Mouse (Mus musculus) liver, embryonic 12.5 days (tissue): ENCODE measurements around the gene Eef1akmt3. TPM values are rescaled to one million over a fixed set of nuclear protein-coding genes. Genes with fewer than 3 reads are reported as not detected.
"Not testable (repeated sequence)": the region's sequence is repeated elsewhere in the genome, so short reads cannot be mapped to it uniquely, and the experiment has no call there.

Experiments used
- ATAC-seq: fragments of 200-750 bp; cut with Nextera tagmentation; 2 replicates; pipeline ENCODE4 v1.8.0; 2017; ENCODE audit warnings: moderate number of reproducible peaks, mild to moderate bottlenecking, moderate library complexity
- H3K27ac ChIP-seq: fragments of 300-500 bp; sonication (generic); 2 replicates; pipeline ENCODE4 v1.5.1; 2016; ENCODE audit warnings: mild to moderate bottlenecking
- H3K27me3 ChIP-seq: fragments of 300-500 bp; sonication (generic); replicated peaks from 2 replicates; pipeline ENCODE4 v1.6.1; 2016; ENCODE audit warnings: mild to moderate bottlenecking, moderate library complexity
- H3K36me3 ChIP-seq: fragments of 300-500 bp; sonication (generic); 2 replicates; pipeline ENCODE4 v1.6.1; 2016; ENCODE audit warnings: mild to moderate bottlenecking, moderate library complexity
- H3K4me1 ChIP-seq: fragments of 300-500 bp; sonication (generic); 2 replicates; pipeline ENCODE4 v1.6.1; 2016
- H3K4me2 ChIP-seq: fragments of 300-500 bp; sonication (generic); 2 replicates; pipeline ENCODE4 v1.6.1; 2016; ENCODE audit warnings: mild to moderate bottlenecking, moderate library complexity
- H3K4me3 ChIP-seq: fragments of 300-500 bp; sonication (generic); 2 replicates; pipeline ENCODE4 v1.5.1; 2016; ENCODE audit warnings: mild to moderate bottlenecking, moderate library complexity
- H3K9ac ChIP-seq: fragments of 300-500 bp; sonication (generic); 2 replicates; pipeline ENCODE4 v1.6.1; 2016; ENCODE audit warnings: mild to moderate bottlenecking, moderate library complexity
- H3K9me3 ChIP-seq: fragments of 300-500 bp; sonication (generic); replicated peaks from 2 replicates; pipeline ENCODE4 v1.6.1; 2016; ENCODE audit warnings: mild to moderate bottlenecking, moderate library complexity
- WGBS: fragments of 180-500 bp; shearing (Covaris S2); methylation state at CpG from one replicate; pipeline ENCODE4 v1.1.7; 2016; ENCODE audit not compliant: insufficient replicate concordance; 5-methylcytosine and 5-hydroxymethylcytosine counted together
- polyA plus RNA-seq: library from polyadenylated mRNA; unstranded; fragments of >200 nt; fragmentation: Nextera tagmentation; extraction: Ambion mirVana; gene quantifications from 2 replicates; pipeline ENCODE4 v1.2.1, GENCODE M21; 2016

Gene Eef1akmt3
- polyA plus RNA-seq, 1 experiment from 2014 or later: 0.13 TPM

GRCm38 (mm10) chr10:127068360-127069038, 27.2 kb upstream of the Eef1akmt3 start:
- peak overlapping the region; percentile 76 for H3K4me3 ChIP-seq
- H3K27ac ChIP-seq: peak overlapping the region; percentile 80
- H3K27me3 ChIP-seq: no peaks in the 10 kb centered on the region
- no peak for ATAC-seq
- H3K4me2 ChIP-seq: peak overlapping the region; percentile 79
- peaks cover 44% of the 10 kb centered on the region for H3K36me3 ChIP-seq
- H3K9me3 ChIP-seq: no peaks in the 10 kb centered on the region
- H3K4me1 ChIP-seq: peaks cover 61% of the 10 kb centered on the region
- 48% methylated on average over 9 of the region's 9 CpGs for WGBS
- H3K9ac ChIP-seq: peak overlapping the region; percentile 78; the same call in 1 of the 2 replicates

GRCm38 (mm10) chr10:127066519-127067018, 25.3 kb upstream of the Eef1akmt3 start:
- peaks cover 44% of the 10 kb centered on the region for H3K36me3 ChIP-seq
- H3K4me1 ChIP-seq: peaks cover 71% of the 10 kb centered on the region
- no peak for ATAC-seq
- no peak overlapping the region for H3K27ac ChIP-seq
- H3K4me3 ChIP-seq: no peak overlapping the region; the same call in 1 of the 2 replicates
- H3K27me3 ChIP-seq: peaks cover 11% of the 10 kb centered on the region
- H3K9me3 ChIP-seq: no peaks in the 10 kb centered on the region
- no peak overlapping the region for H3K9ac ChIP-seq
- WGBS: 85% methylated on average over 14 of the region's 14 CpGs
- H3K4me2 ChIP-seq: no peak overlapping the region

GRCm38 (mm10) chr10:127065981-127066380, 24.7 kb upstream of the Eef1akmt3 start:
- Histone ChIP-seq H3K27ac (0 out of 2 replicates have a peak overlapping the region, but pooled peaks have one; percentile 1), H3K4me1 (peaks cover 66% of the 10 kb centered on the region), H3K36me3 (peaks cover 44% of the 10 kb centered on the region), H3K9me3 (no peaks in the 10 kb centered on the region), H3K27me3 (peaks cover 17% of the 10 kb centered on the region), H3K4me2 (no peak overlapping the region), H3K9ac (no peak overlapping the region), H3K4me3 (no peak overlapping the region)
- WGBS: 45% methylated on average over 9 of the region's 9 CpGs
- no peak for ATAC-seq

- 0 out of 2 replicates have a peak, but pooled peaks have one; percentile 6 for ATAC-seq
- H3K4me3 ChIP-seq: peak overlapping the region; percentile 80
- peaks cover 44% of the 10 kb centered on the region for H3K36me3 ChIP-seq
- H3K4me1 ChIP-seq: peaks cover 68% of the 10 kb centered on the region
- WGBS: 12% methylated on average over 37 of the region's 37 CpGs
- H3K27ac ChIP-seq: peak overlapping the region; percentile 75
- H3K9me3 ChIP-seq: no peaks in the 10 kb centered on the region
- peaks cover 35% of the 10 kb centered on the region for H3K27me3 ChIP-seq
- H3K4me2 ChIP-seq: peak overlapping the region; percentile 93
- H3K9ac ChIP-seq: peak overlapping the region; percentile 87
These were observed 22.9 kb upstream of the Eef1akmt3 start for GRCm38 (mm10) chr10:127063913-127064870.

- Histone ChIP-seq H3K4me3 (peak within 1 kb of the TSS; percentile 80), H3K4me2 (peak within 1 kb of the TSS; percentile 93), H3K9ac (peak within 1 kb of the TSS; percentile 87), H3K27me3 (peaks cover 43% of the 10 kb centered on the region), H3K9me3 (no peaks in the 10 kb centered on the region), H3K27ac (peak within 1 kb of the TSS; percentile 75), H3K4me1 (peaks cover 68% of the 10 kb centered on the region), H3K36me3 (peaks cover 40% of the 10 kb centered on the region)
- WGBS: under 1% methylated on average over 46 of the region's 46 CpGs
- peak; percentile 90 for ATAC-seq
These were observed 22.0 kb upstream of the Eef1akmt3 start, which contains the start of gene Cdk4 for GRCm38 (mm10) chr10:127063239-127063872. Cdk4 (plus strand) TSS chr10:127063534.

- 59% methylated on average over 5 of the region's 5 CpGs for WGBS
- Histone ChIP-seq H3K27ac (no peak overlapping the region), H3K27me3 (peaks cover 52% of the 10 kb centered on the region), H3K4me2 (peak overlapping the region; percentile 93), H3K4me1 (peaks cover 66% of the 10 kb centered on the region), H3K36me3 (peaks cover 31% of the 10 kb centered on the region), H3K9me3 (no peaks in the 10 kb centered on the region), H3K9ac (no peak overlapping the region), H3K4me3 (peak overlapping the region; percentile 80; the same call in 1 of the 2 replicates)
- no peak for ATAC-seq
These were observed 21.2 kb upstream of the Eef1akmt3 start for GRCm38 (mm10) chr10:127062503-127062902.

GRCm38 (mm10) chr10:127062101-127062500, 20.8 kb upstream of the Eef1akmt3 start:
- H3K9ac ChIP-seq, H3K4me2 ChIP-seq, H3K4me3 ChIP-seq, H3K9me3 ChIP-seq, ATAC-seq, H3K27ac ChIP-seq: not testable (repeated sequence)
- Histone ChIP-seq H3K4me1 (peaks cover 66% of the 10 kb centered on the region), H3K27me3 (peaks cover 56% of the 10 kb centered on the region), H3K36me3 (peaks cover 27% of the 10 kb centered on the region)
- WGBS: 69% methylated on average over 4 of the region's 4 CpGs

- Histone ChIP-seq H3K27me3 (peaks cover 62% of the 10 kb centered on the region), H3K9me3 (no peaks in the 10 kb centered on the region), H3K4me1 (peaks cover 60% of the 10 kb centered on the region), H3K4me2 (no peak overlapping the region), H3K4me3 (no peak overlapping the region), H3K27ac (no peak overlapping the region), H3K36me3 (peaks cover 21% of the 10 kb centered on the region), H3K9ac (no peak overlapping the region)
- no peak for ATAC-seq
- 70% methylated on average over 2 of the region's 2 CpGs for WGBS
These were observed 20.2 kb upstream of the Eef1akmt3 start for GRCm38 (mm10) chr10:127061513-127061912.

- Histone ChIP-seq H3K36me3 (peaks cover 17% of the 10 kb centered on the region), H3K9me3 (no peaks in the 10 kb centered on the region), H3K4me3 (no peak overlapping the region), H3K4me1 (peaks cover 56% of the 10 kb centered on the region), H3K4me2 (no peak overlapping the region), H3K9ac (no peak overlapping the region), H3K27me3 (peaks cover 66% of the 10 kb centered on the region), H3K27ac (no peak overlapping the region)
- ATAC-seq: no peak
- 44% methylated on average over 5 of the region's 5 CpGs for WGBS
These were observed 19.8 kb upstream of the Eef1akmt3 start for GRCm38 (mm10) chr10:127061085-127061484.

GRCm38 (mm10) chr10:127059968-127060916, 18.9 kb upstream of the Eef1akmt3 start, which contains the start of gene March9:
March9 (minus strand) TSS chr10:127060184.
- H3K4me1 ChIP-seq: peaks cover 48% of the 10 kb centered on the region
- H3K9me3 ChIP-seq: no peaks in the 10 kb centered on the region
- H3K9ac ChIP-seq: peak within 1 kb of the TSS; percentile 64
- H3K27me3 ChIP-seq: peaks cover 74% of the 10 kb centered on the region
- peak within 1 kb of the TSS; percentile 67 for H3K4me3 ChIP-seq
- ATAC-seq: no peak
- 3% methylated on average over 32 of the region's 72 CpGs for WGBS
- peak within 1 kb of the TSS; percentile 98 for H3K4me2 ChIP-seq
- H3K36me3 ChIP-seq: peaks cover 8% of the 10 kb centered on the region
- H3K27ac ChIP-seq: no peak within 1 kb of the TSS
